Mouse (Mus musculus): ENCODE measurements around the gene Zwint.

The Zwint gene

GRCm38 (mm10) chr10:72654270-72655016 is at the start of gene Zwint:
Gene Zwint (plus strand): TSS chr10:72654845.
- DNase-seq (ENCODE audit: low read depth, low spot score), result peak; percentile 96

GRCm38 (mm10) chr10:72613125-72613915 is 41.3 kb upstream of the Zwint start:
- no peak for DNase-seq (ENCODE audit: low read depth, low spot score)

GRCm38 (mm10) chr10:72616153-72616552 is 38.5 kb upstream of the Zwint start:
- no peak for DNase-seq (ENCODE audit: low read depth, low spot score)

- DNase-seq (ENCODE audit: low read depth, low spot score), result no peak
These were observed 34.1 kb upstream of the Zwint start for GRCm38 (mm10) chr10:72620527-72620926.

GRCm38 (mm10) chr10:72623561-72623960 is 31.1 kb upstream of the Zwint start:
- no peak for DNase-seq (ENCODE audit: low read depth, low spot score)

GRCm38 (mm10) chr10:72634125-72634524 is 20.5 kb upstream of the Zwint start:
- DNase-seq (ENCODE audit: low read depth, low spot score), result no peak

- DNase-seq (ENCODE audit: low read depth, low spot score), result no peak
These were observed 3.8 kb upstream of the Zwint start for GRCm38 (mm10) chr10:72650867-72651266.

GRCm38 (mm10) chr10:72653797-72654196 is 848 bp upstream of the Zwint start:
- DNase-seq (ENCODE audit: low read depth, low spot score), result no peak

GRCm38 (mm10) chr10:72655017-72655509 is 418 bp downstream of the Zwint start:
- DNase-seq (ENCODE audit: low read depth, low spot score), result peak; percentile 49

- no peak for DNase-seq (ENCODE audit: low read depth, low spot score)
These were observed 4.6 kb downstream of the Zwint start for GRCm38 (mm10) chr10:72659198-72659597.

- DNase-seq (ENCODE audit: low read depth, low spot score), result no peak
These were observed 5.7 kb downstream of the Zwint start for GRCm38 (mm10) chr10:72660350-72660749.

- no peak for DNase-seq (ENCODE audit: low read depth, low spot score)
These were observed 13.2 kb downstream of the Zwint start for GRCm38 (mm10) chr10:72667856-72668255.

GRCm38 (mm10) chr10:72669086-72669485 is 14.4 kb downstream of the Zwint start:
- no peak for DNase-seq (ENCODE audit: low read depth, low spot score)

- no peak for DNase-seq (ENCODE audit: low read depth, low spot score)
These were observed 21.3 kb downstream of the Zwint start for GRCm38 (mm10) chr10:72675971-72676370.

GRCm38 (mm10) chr10:72676550-72676949 is 21.9 kb downstream of the Zwint start:
- DNase-seq (ENCODE audit: low read depth, low spot score), result no peak

GRCm38 (mm10) chr10:72679086-72679485 is 24.4 kb downstream of the Zwint start:
- DNase-seq (ENCODE audit: low read depth, low spot score), result no peak

- no peak for DNase-seq (ENCODE audit: low read depth, low spot score)
These were observed 46.4 kb downstream of the Zwint start for GRCm38 (mm10) chr10:72701092-72701491.

- no peak for DNase-seq (ENCODE audit: low read depth, low spot score)
These were observed 59.1 kb downstream of the Zwint start for GRCm38 (mm10) chr10:72713754-72714153.

All from c-Kit-negative CD71-positive TER-119-positive erythroid progenitor cells, embryonic 14.5 days (primary cell).